Mouse (Mus musculus): ENCODE measurements around the gene Kcnq1.

DNA sequence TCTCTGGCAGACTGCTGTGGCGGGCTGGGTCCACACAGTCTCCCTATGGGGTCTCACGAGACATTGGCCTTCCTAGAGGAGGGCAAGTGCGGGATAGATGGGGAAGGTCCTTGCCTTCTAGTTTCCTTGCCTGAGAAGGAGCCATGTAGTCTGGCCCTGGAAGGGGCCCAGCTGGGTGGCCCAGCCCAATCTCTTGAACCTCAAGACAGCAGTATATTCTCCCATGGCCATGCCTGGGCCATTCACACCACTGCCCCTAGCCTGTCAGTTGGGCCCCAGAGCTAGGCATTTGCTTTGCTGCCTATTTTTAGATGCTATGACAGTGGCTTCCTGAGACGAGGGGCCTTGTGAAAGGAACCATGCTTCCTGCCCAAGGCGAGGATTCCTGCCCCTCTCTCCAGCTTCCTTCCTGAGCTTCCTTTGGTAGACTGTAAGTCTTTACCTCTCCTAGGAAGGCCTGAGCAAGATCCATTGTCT, 47.9 kb upstream of the Kcnq1 start:
- TF ChIP-seq POLR2A (IDR thresholded peaks at IDR 0.05; ENCODE audit: low read depth, low read length) (no peak), CTCF (IDR thresholded peaks at IDR 0.05; ENCODE audit: extremely low read depth, insufficient read depth, insufficient read length, insufficient replicate concordance) (no peak)
